Mouse (Mus musculus): ENCODE data around the gene Trim46.

Gene Trim46

GRCm38 (mm10) chr3:89210731-89211130, 35.4 kb downstream of the Trim46 start:
- DNase-seq (ENCODE audit: low spot score in 2 of 2), result no peak

GRCm38 (mm10) chr3:89210162-89210561, 35.9 kb downstream of the Trim46 start:
- no peak for DNase-seq (ENCODE audit: low spot score in 2 of 2)

GRCm38 (mm10) chr3:89209731-89210130, 36.4 kb downstream of the Trim46 start:
- DNase-seq (ENCODE audit: low spot score in 2 of 2), result no peak

- DNase-seq (ENCODE audit: low spot score in 2 of 2), result no peak
Observed at GRCm38 (mm10) chr3:89208736-89209135, 37.4 kb downstream of the Trim46 start.

- no peak for DNase-seq (ENCODE audit: low spot score in 2 of 2)
Observed at GRCm38 (mm10) chr3:89208075-89208657, 37.9 kb downstream of the Trim46 start.

GRCm38 (mm10) chr3:89206695-89207094, 39.4 kb downstream of the Trim46 start:
- no peak for DNase-seq (ENCODE audit: low spot score in 2 of 2)

- DNase-seq (ENCODE audit: low spot score in 2 of 2), result no peak
Observed at GRCm38 (mm10) chr3:89206079-89206478, 40.0 kb downstream of the Trim46 start.

- DNase-seq (ENCODE audit: low spot score in 2 of 2), result no peak
Observed at GRCm38 (mm10) chr3:89203142-89203514, 43.0 kb downstream of the Trim46 start.

GRCm38 (mm10) chr3:89202253-89203141, 43.6 kb downstream of the Trim46 start, which contains the start of gene Gba:
TSS of gene Gba (plus strand) at chr3:89202928.
- DNase-seq (ENCODE audit: low spot score in 2 of 2), result peak; percentile 68 to 82

- no peak for DNase-seq (ENCODE audit: low spot score in 2 of 2)
Observed at GRCm38 (mm10) chr3:89199839-89200238, 46.3 kb downstream of the Trim46 start.

GRCm38 (mm10) chr3:89195979-89196877, 49.9 kb downstream of the Trim46 start:
- DNase-seq (ENCODE audit: low spot score in 2 of 2), result peak; percentile 74 to 76

GRCm38 (mm10) chr3:89193853-89194252, 52.3 kb downstream of the Trim46 start:
- DNase-seq (ENCODE audit: low spot score in 2 of 2), result no peak

GRCm38 (mm10) chr3:89193351-89193750, 52.8 kb downstream of the Trim46 start:
- no peak for DNase-seq (ENCODE audit: low spot score in 2 of 2)

GRCm38 (mm10) chr3:89190436-89190835, 55.7 kb downstream of the Trim46 start:
- DNase-seq (ENCODE audit: low spot score in 2 of 2), result no peak

- no peak for DNase-seq (ENCODE audit: low spot score in 2 of 2)
Observed at GRCm38 (mm10) chr3:89188478-89188875, 57.6 kb downstream of the Trim46 start.

- DNase-seq (ENCODE audit: low spot score in 2 of 2), result no peak
Observed at GRCm38 (mm10) chr3:89187690-89188477, 58.2 kb downstream of the Trim46 start.

- DNase-seq (ENCODE audit: low spot score in 2 of 2), result no peak
Observed at GRCm38 (mm10) chr3:89187197-89187596, 58.9 kb downstream of the Trim46 start.
